Mouse (Mus musculus) adrenal gland, postnatal 4 days (tissue): ENCODE data around the gene Adarb1. TPM values are rescaled to one million over a fixed set of nuclear protein-coding genes. Genes with fewer than 3 reads are reported as not detected.

ENCODE experiments used
- DNase-seq, 2 experiments: peaks; one replicate each; pipeline ENCODE4 v3.0.0; 2021 to 2022; ENCODE audit warnings: low spot score in 2 of 2, mixed read lengths in 2 of 2
- long read RNA-seq, 2 experiments: library from polyadenylated mRNA; stranded (forward); transcript quantifications; one replicate each; pipeline ENCODE4 v2.0.0; 2021
- total RNA-seq, 2 experiments: library from RNA; stranded (reverse); gene quantifications; 2 replicates each; pipeline ENCODE4 v1.2.3; 2021

Adarb1 gene
- 10 to 100 TPM; 16.0 to 16.2 TPM for total RNA-seq
- long read RNA-seq, experiment 1, partial matches to known transcripts: 0 of 3 reads
- long read RNA-seq, experiment 1, other reads (novel, unspliced or antisense): 2 of 3 reads
- long read RNA-seq, experiment 2, partial matches to known transcripts: 2 of 4 reads
- long read RNA-seq, experiment 2, other reads (novel, unspliced or antisense): 2 of 4 reads

- peak; percentile 77 to 81 for DNase-seq
Observed at GRCm38 (mm10) chr10:77418138-77418537, at the start of gene Adarb1. Gene Adarb1, minus strand, starts transcription at chr10:77418270.

GRCm38 (mm10) chr10:77467407-77467806 lies 49.3 kb upstream of the Adarb1 start:
- DNase-seq: no peak

- DNase-seq: no peak
Observed at GRCm38 (mm10) chr10:77465902-77466301, 47.8 kb upstream of the Adarb1 start.

GRCm38 (mm10) chr10:77464181-77464936 lies 46.3 kb upstream of the Adarb1 start:
- DNase-seq: peak; percentile 57 to 63

GRCm38 (mm10) chr10:77461161-77461560 lies 43.1 kb upstream of the Adarb1 start:
- DNase-seq: no peak

GRCm38 (mm10) chr10:77457701-77458100 lies 39.6 kb upstream of the Adarb1 start:
- DNase-seq: no peak

- peak in 1 of 2 experiments; percentile 35 for DNase-seq
Observed at GRCm38 (mm10) chr10:77456507-77456906, 38.4 kb upstream of the Adarb1 start.

GRCm38 (mm10) chr10:77455251-77456010 lies 37.4 kb upstream of the Adarb1 start:
- no peak for DNase-seq

- no peak for DNase-seq
Observed at GRCm38 (mm10) chr10:77454795-77455194, 36.7 kb upstream of the Adarb1 start.

GRCm38 (mm10) chr10:77451822-77452221 lies 33.8 kb upstream of the Adarb1 start:
- DNase-seq: no peak

- DNase-seq: no peak
Observed at GRCm38 (mm10) chr10:77450159-77450464, 32.0 kb upstream of the Adarb1 start.

- no peak for DNase-seq
Observed at GRCm38 (mm10) chr10:77449315-77450158, 31.5 kb upstream of the Adarb1 start.

GRCm38 (mm10) chr10:77448698-77449247 lies 30.7 kb upstream of the Adarb1 start:
- DNase-seq: no peak

- no peak for DNase-seq
Observed at GRCm38 (mm10) chr10:77448209-77448608, 30.1 kb upstream of the Adarb1 start.

GRCm38 (mm10) chr10:77447755-77448154 lies 29.7 kb upstream of the Adarb1 start:
- DNase-seq: no peak

GRCm38 (mm10) chr10:77442250-77442649 lies 24.2 kb upstream of the Adarb1 start:
- DNase-seq: no peak

GRCm38 (mm10) chr10:77441812-77442211 lies 23.7 kb upstream of the Adarb1 start:
- no peak for DNase-seq

- no peak for DNase-seq
Observed at GRCm38 (mm10) chr10:77440841-77441755, 23.0 kb upstream of the Adarb1 start.

GRCm38 (mm10) chr10:77440286-77440685 lies 22.2 kb upstream of the Adarb1 start:
- no peak for DNase-seq

- no peak for DNase-seq
Observed at GRCm38 (mm10) chr10:77439026-77439425, 21.0 kb upstream of the Adarb1 start.
